Mouse (Mus musculus): Measurements from ENCODE around the gene Fars2. TPM values are rescaled to one million over a fixed set of nuclear protein-coding genes. Genes with fewer than 3 reads are reported as not detected.
"Not testable (repeated sequence)": the region's sequence is repeated elsewhere in the genome, so short reads cannot be mapped to it uniquely, and the experiment has no call there.

Gene Fars2
- polyA plus RNA-seq, 1 experiment from 2014 or later, result 31.0 TPM

GRCm38 (mm10) chr13:36317824-36318223, 200.6 kb downstream of the Fars2 start:
- Histone ChIP-seq H3K4me1 (replicated peaks) (no peaks in the 10 kb centered on the region), H3K27me3 (ENCODE audit: insufficient read depth, poor library complexity, severe bottlenecking) (no peaks in the 10 kb centered on the region), H3K9me3 (no peaks in the 10 kb centered on the region), H3K4me3 (no peak overlapping the region), H3K36me3 (no peaks in the 10 kb centered on the region), H3K27ac (no peak overlapping the region)
- WGBS, result 91% methylated on average over 3 of the region's 3 CpGs
- no peak for DNase-seq (ENCODE audit: low spot score)

GRCm38 (mm10) chr13:36324624-36325023, 207.4 kb downstream of the Fars2 start:
- WGBS, result 99% methylated on average over 2 of the region's 2 CpGs
- no peak for DNase-seq (ENCODE audit: low spot score)
- no peak overlapping the region for H3K27ac ChIP-seq
- H3K4me3 ChIP-seq, result no peak overlapping the region
- H3K27me3 ChIP-seq (ENCODE audit: insufficient read depth, poor library complexity, severe bottlenecking), result no peaks in the 10 kb centered on the region
- H3K4me1 ChIP-seq (replicated peaks), result no peaks in the 10 kb centered on the region
- no peaks in the 10 kb centered on the region for H3K36me3 ChIP-seq
- no peaks in the 10 kb centered on the region for H3K9me3 ChIP-seq

- no peaks in the 10 kb centered on the region for H3K4me1 ChIP-seq (replicated peaks)
Observed at GRCm38 (mm10) chr13:36326539-36326938, 209.3 kb downstream of the Fars2 start.

GRCm38 (mm10) chr13:36329871-36330270, 212.7 kb downstream of the Fars2 start:
- DNase-seq (ENCODE audit: low spot score), result no peak
- Histone ChIP-seq H3K27ac (no peak overlapping the region), H3K4me1 (replicated peaks) (peaks cover 3% of the 10 kb centered on the region; the same call in 1 of the 2 replicates), H3K9me3 (no peaks in the 10 kb centered on the region), H3K36me3 (no peaks in the 10 kb centered on the region), H3K4me3 (no peak overlapping the region), H3K27me3 (ENCODE audit: insufficient read depth, poor library complexity, severe bottlenecking) (no peaks in the 10 kb centered on the region)
- WGBS, result 80% methylated on average over 2 of the region's 2 CpGs

More at GRCm38 (mm10) chr13:36326539-36326938, 209.3 kb downstream of the Fars2 start:
- Histone ChIP-seq H3K27me3 (ENCODE audit: insufficient read depth, poor library complexity, severe bottlenecking) (no peaks in the 10 kb centered on the region), H3K27ac (no peak overlapping the region), H3K9me3 (no peaks in the 10 kb centered on the region), H3K4me3 (no peak overlapping the region), H3K36me3 (no peaks in the 10 kb centered on the region)
- WGBS, result 86% methylated on average over 3 of the region's 3 CpGs
- no peak for DNase-seq (ENCODE audit: low spot score)

- Histone ChIP-seq H3K4me3 (no peak overlapping the region), H3K36me3 (no peaks in the 10 kb centered on the region), H3K27me3 (ENCODE audit: insufficient read depth, poor library complexity, severe bottlenecking) (no peaks in the 10 kb centered on the region), H3K27ac (no peak overlapping the region), H3K4me1 (replicated peaks) (peaks cover 3% of the 10 kb centered on the region; the same call in 1 of the 2 replicates), H3K9me3 (no peaks in the 10 kb centered on the region)
- DNase-seq (ENCODE audit: low spot score), result no peak
- WGBS, result 84% methylated on average over 3 of the region's 3 CpGs
Observed at GRCm38 (mm10) chr13:36330542-36330941, 213.3 kb downstream of the Fars2 start.

- peaks cover 3% of the 10 kb centered on the region; the same call in 1 of the 2 replicates for H3K4me1 ChIP-seq (replicated peaks)
- H3K9me3 ChIP-seq, result no peaks in the 10 kb centered on the region
- no peak for DNase-seq (ENCODE audit: low spot score)
- no peak overlapping the region for H3K27ac ChIP-seq
- no peaks in the 10 kb centered on the region for H3K27me3 ChIP-seq (ENCODE audit: insufficient read depth, poor library complexity, severe bottlenecking)
- no peak overlapping the region for H3K4me3 ChIP-seq
- no peaks in the 10 kb centered on the region for H3K36me3 ChIP-seq
- WGBS, result 49% methylated on average over 5 of the region's 5 CpGs
Observed at GRCm38 (mm10) chr13:36334748-36335147, 217.5 kb downstream of the Fars2 start.

GRCm38 (mm10) chr13:36351529-36351928, 234.3 kb downstream of the Fars2 start:
- Histone ChIP-seq H3K9me3 (no peaks in the 10 kb centered on the region), H3K27me3 (ENCODE audit: insufficient read depth, poor library complexity, severe bottlenecking) (no peaks in the 10 kb centered on the region), H3K4me1 (replicated peaks) (no peaks in the 10 kb centered on the region), H3K36me3 (no peaks in the 10 kb centered on the region), H3K27ac (no peak overlapping the region), H3K4me3 (no peak overlapping the region)
- no peak for DNase-seq (ENCODE audit: low spot score)
- WGBS, result 81% methylated on average over 11 of the region's 11 CpGs

- no peak for DNase-seq (ENCODE audit: low spot score)
- Histone ChIP-seq H3K27me3 (ENCODE audit: insufficient read depth, poor library complexity, severe bottlenecking) (no peaks in the 10 kb centered on the region), H3K4me3 (no peak overlapping the region), H3K36me3 (no peaks in the 10 kb centered on the region), H3K27ac (no peak overlapping the region), H3K4me1 (replicated peaks) (peaks cover 5% of the 10 kb centered on the region; the same call in 1 of the 2 replicates), H3K9me3 (no peaks in the 10 kb centered on the region)
- 82% methylated on average over 4 of the region's 4 CpGs for WGBS
Observed at GRCm38 (mm10) chr13:36357469-36357868, 240.3 kb downstream of the Fars2 start.

GRCm38 (mm10) chr13:36361419-36361818, 244.2 kb downstream of the Fars2 start:
- no peak overlapping the region for H3K27ac ChIP-seq
- H3K36me3 ChIP-seq, result no peaks in the 10 kb centered on the region
- no peak overlapping the region for H3K4me3 ChIP-seq
- DNase-seq (ENCODE audit: low spot score), result no peak
- no peaks in the 10 kb centered on the region for H3K9me3 ChIP-seq
- 89% methylated on average over 3 of the region's 3 CpGs for WGBS
- no peaks in the 10 kb centered on the region for H3K27me3 ChIP-seq (ENCODE audit: insufficient read depth, poor library complexity, severe bottlenecking)
- peaks cover 5% of the 10 kb centered on the region; the same call in 1 of the 2 replicates for H3K4me1 ChIP-seq (replicated peaks)

GRCm38 (mm10) chr13:36365719-36366118, 248.5 kb downstream of the Fars2 start:
- not testable (repeated sequence) for H3K27ac ChIP-seq; H3K36me3 ChIP-seq; H3K9me3 ChIP-seq; H3K4me3 ChIP-seq; DNase-seq (ENCODE audit: low spot score); H3K4me1 ChIP-seq (replicated peaks); H3K27me3 ChIP-seq (ENCODE audit: insufficient read depth, poor library complexity, severe bottlenecking)
- WGBS, result 92% methylated on average over 5 of the region's 5 CpGs

GRCm38 (mm10) chr13:36366304-36366703, 249.1 kb downstream of the Fars2 start:
- H3K9me3 ChIP-seq, result no peaks in the 10 kb centered on the region
- H3K4me3 ChIP-seq, result no peak overlapping the region
- WGBS, result 91% methylated on average over 6 of the region's 6 CpGs
- H3K4me1 ChIP-seq (replicated peaks), result no peaks in the 10 kb centered on the region
- H3K36me3 ChIP-seq, result no peaks in the 10 kb centered on the region
- no peak for DNase-seq (ENCODE audit: low spot score)
- no peaks in the 10 kb centered on the region for H3K27me3 ChIP-seq (ENCODE audit: insufficient read depth, poor library complexity, severe bottlenecking)
- H3K27ac ChIP-seq, result no peak overlapping the region

- Histone ChIP-seq H3K27me3 (ENCODE audit: insufficient read depth, poor library complexity, severe bottlenecking) (no peaks in the 10 kb centered on the region), H3K4me3 (no peak overlapping the region), H3K27ac (no peak overlapping the region), H3K36me3 (no peaks in the 10 kb centered on the region), H3K4me1 (replicated peaks) (no peaks in the 10 kb centered on the region), H3K9me3 (no peaks in the 10 kb centered on the region)
- DNase-seq (ENCODE audit: low spot score), result no peak
Observed at GRCm38 (mm10) chr13:36367712-36368491, 250.7 kb downstream of the Fars2 start.

GRCm38 (mm10) chr13:36368799-36369198, 251.6 kb downstream of the Fars2 start:
- Histone ChIP-seq H3K36me3 (no peaks in the 10 kb centered on the region), H3K27ac (no peak overlapping the region), H3K9me3 (no peaks in the 10 kb centered on the region), H3K4me3 (no peak overlapping the region), H3K4me1 (replicated peaks) (no peaks in the 10 kb centered on the region), H3K27me3 (ENCODE audit: insufficient read depth, poor library complexity, severe bottlenecking) (no peaks in the 10 kb centered on the region)
- no peak for DNase-seq (ENCODE audit: low spot score)
- 74% methylated on average over 3 of the region's 3 CpGs for WGBS

All from hindbrain, embryonic 10.5 days (tissue).